Mouse (Mus musculus) spleen, adult 2 months (tissue): ENCODE data around the gene Vmn2r13. TPM values are rescaled to one million over a fixed set of nuclear protein-coding genes. Genes with fewer than 3 reads are reported as not detected.
"Not testable (repeated sequence)": the region's sequence is repeated elsewhere in the genome, so short reads cannot be mapped to it uniquely, and the experiment has no call there.

Source experiments
- DNase-seq, 2 experiments: peaks; one replicate each; pipeline versions ENCODE4 v3.0.0 to v3.0.0-alpha.2; 2012 to 2021; ENCODE audit warnings: low spot score in 2 of 2, low read depth in 1 of 2
- H3K27ac ChIP-seq: fragments of 200-500 bp; 2 replicates; pipeline ENCODE4 v1.5.1; 2012; ENCODE audit warnings: low read length, inconsistent platforms; ENCODE audit not compliant: insufficient read depth
- H3K27me3 ChIP-seq: fragments of 200-500 bp; 2 replicates; pipeline ENCODE4 v1.6.1; 2012; ENCODE audit warnings: mild to moderate bottlenecking, moderate library complexity, low read length, inconsistent platforms; ENCODE audit not compliant: control insufficient read depth, insufficient read depth
- H3K36me3 ChIP-seq: fragments of 200-500 bp; 2 replicates; pipeline ENCODE4 v1.6.1; 2012; ENCODE audit warnings: mild to moderate bottlenecking, low read length, inconsistent platforms; ENCODE audit not compliant: control insufficient read depth, insufficient read depth
- H3K4me1 ChIP-seq: fragments of 200-500 bp; 2 replicates; pipeline ENCODE4 v1.6.1; 2011; ENCODE audit warnings: inconsistent platforms; ENCODE audit not compliant: control insufficient read depth, insufficient read depth, insufficient read length
- H3K4me3 ChIP-seq: fragments of 200-500 bp; 2 replicates; pipeline ENCODE4 v1.5.1; 2011; ENCODE audit warnings: mild to moderate bottlenecking, inconsistent platforms; ENCODE audit not compliant: insufficient read depth, insufficient read length; ENCODE audit errors: extremely low read depth
- CTCF ChIP-seq: fragments of 200-500 bp; IDR thresholded peaks from 2 replicates; pipeline ENCODE4 v1.5.1; 2011; ENCODE audit warnings: mild to moderate bottlenecking, inconsistent platforms; ENCODE audit not compliant: insufficient read depth, insufficient read length, insufficient replicate concordance; ENCODE audit errors: extremely low read depth
- POLR2A ChIP-seq: fragments of 200-500 bp; IDR thresholded peaks from 2 replicates; pipeline ENCODE4 v1.6.1; 2011; ENCODE audit warnings: low read depth, low read length, inconsistent platforms
- WGBS: fragments of 180-500 bp; shearing (Covaris S2); methylation state at CpG from one replicate; pipeline ENCODE4 v1.1.7; 2018; 5-methylcytosine and 5-hydroxymethylcytosine counted together
- polyA plus RNA-seq: library from polyadenylated mRNA; depleted of rRNA; stranded (reverse); fragments of >200 nt; gene quantifications from 2 replicates; pipeline ENCODE4 v1.2.3, GENCODE M21; 2012; rRNA removed

Vmn2r13 gene
- not detected in 2 replicates for polyA plus RNA-seq

DNA sequence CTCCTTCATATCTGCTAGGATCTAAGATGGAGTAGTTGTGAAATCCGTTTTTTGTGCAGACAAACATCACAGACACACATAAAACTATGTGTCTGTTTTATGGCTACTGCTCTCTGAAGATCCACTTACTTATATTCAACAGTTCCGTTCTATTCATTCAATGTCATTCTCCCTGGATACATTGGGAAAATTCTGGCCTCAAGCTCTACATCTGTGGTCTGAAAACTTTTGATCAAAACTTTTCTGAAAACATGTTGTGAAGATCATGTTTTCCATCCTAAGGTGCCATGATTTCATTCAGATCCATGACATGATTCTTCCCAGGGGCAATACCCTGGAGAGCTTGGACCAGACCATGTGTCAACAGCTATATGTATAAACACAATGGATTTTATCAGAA lies at the start of gene Vmn2r13:
Gene Vmn2r13 (minus strand): TSS at position 101 of the 400 bp plus-strand sequence.
- not testable (repeated sequence) for H3K27me3 ChIP-seq, H3K36me3 ChIP-seq, H3K4me3 ChIP-seq, DNase-seq, H3K4me1 ChIP-seq, H3K27ac ChIP-seq
- WGBS: 56% methylated on average over 2 of the region's 2 CpGs

GRCm38 (mm10) chr5:109224608-109225007 lies 32.6 kb upstream of the Vmn2r13 start, which contains the start of gene Vmn2r14:
Gene Vmn2r14, minus strand, starts transcription at chr5:109224708.
- H3K4me3 ChIP-seq: no peak within 1 kb of the TSS
- no peaks in the 10 kb centered on the region for H3K36me3 ChIP-seq
- no peaks in the 10 kb centered on the region for H3K27me3 ChIP-seq
- TF ChIP-seq CTCF: no peak
- TF ChIP-seq POLR2A: no peak
- no peak within 1 kb of the TSS for H3K27ac ChIP-seq
- WGBS: 70% methylated on average over 3 of the region's 3 CpGs
- DNase-seq: no peak
- H3K4me1 ChIP-seq: no peaks in the 10 kb centered on the region

GRCm38 (mm10) chr5:109166851-109167250 lies 25.1 kb downstream of the Vmn2r13 start:
- not testable (repeated sequence) for H3K4me3 ChIP-seq, H3K36me3 ChIP-seq, H3K27me3 ChIP-seq, H3K27ac ChIP-seq, H3K4me1 ChIP-seq, DNase-seq
- WGBS: 85% methylated on average over 4 of the region's 4 CpGs

DNA sequence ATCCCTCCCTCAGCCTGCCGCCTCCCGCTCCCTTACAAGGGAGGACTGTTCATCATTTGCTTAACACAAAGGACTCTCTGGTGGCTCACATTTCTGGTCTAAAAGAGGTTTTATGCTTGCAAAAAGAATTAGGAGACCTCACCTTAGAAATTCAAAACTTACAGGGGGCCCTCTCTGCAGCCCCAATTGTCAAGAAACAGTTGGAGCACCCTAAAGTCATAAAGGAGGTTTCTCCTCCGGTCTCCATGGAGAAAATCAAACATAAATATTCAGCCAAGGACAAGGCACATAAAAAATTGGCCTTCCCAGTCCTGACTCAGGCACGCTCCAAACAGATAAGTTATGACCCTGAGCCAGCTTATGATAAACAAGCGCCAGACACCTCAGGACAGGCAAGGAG lies 31.9 kb downstream of the Vmn2r13 start:
- TF ChIP-seq POLR2A (no peak), CTCF (no peak)
- Histone ChIP-seq H3K4me3 (no peak overlapping the region), H3K27me3 (no peaks in the 10 kb centered on the region), H3K36me3 (no peaks in the 10 kb centered on the region), H3K27ac (no peak overlapping the region), H3K4me1 (no peaks in the 10 kb centered on the region)
- 87% methylated on average over 5 of the region's 5 CpGs for WGBS
- no peak for DNase-seq

DNA sequence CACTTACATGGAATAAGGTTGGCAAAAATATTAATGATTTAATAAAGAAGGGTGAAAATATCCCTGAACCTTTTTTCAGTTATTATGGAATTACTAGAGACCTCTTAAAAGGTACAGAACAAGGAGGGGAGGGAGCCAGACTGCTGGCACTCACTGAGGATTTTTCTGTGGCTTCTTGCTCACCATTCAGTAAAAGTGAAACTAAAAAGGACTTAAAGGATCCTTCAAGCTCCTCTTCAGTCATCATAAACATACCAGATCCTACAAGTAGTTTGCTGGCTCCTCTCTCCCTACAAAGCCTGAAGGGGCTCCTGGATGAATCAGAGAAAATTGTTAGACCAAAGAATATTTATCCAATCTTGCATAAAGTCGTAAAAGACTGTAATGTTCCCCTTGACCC lies 32.4 kb downstream of the Vmn2r13 start:
- H3K27ac ChIP-seq, H3K4me3 ChIP-seq, DNase-seq, H3K4me1 ChIP-seq, H3K36me3 ChIP-seq, H3K27me3 ChIP-seq: not testable (repeated sequence)
- 76% methylated on average over 1 of the region's 1 CpGs for WGBS

DNA sequence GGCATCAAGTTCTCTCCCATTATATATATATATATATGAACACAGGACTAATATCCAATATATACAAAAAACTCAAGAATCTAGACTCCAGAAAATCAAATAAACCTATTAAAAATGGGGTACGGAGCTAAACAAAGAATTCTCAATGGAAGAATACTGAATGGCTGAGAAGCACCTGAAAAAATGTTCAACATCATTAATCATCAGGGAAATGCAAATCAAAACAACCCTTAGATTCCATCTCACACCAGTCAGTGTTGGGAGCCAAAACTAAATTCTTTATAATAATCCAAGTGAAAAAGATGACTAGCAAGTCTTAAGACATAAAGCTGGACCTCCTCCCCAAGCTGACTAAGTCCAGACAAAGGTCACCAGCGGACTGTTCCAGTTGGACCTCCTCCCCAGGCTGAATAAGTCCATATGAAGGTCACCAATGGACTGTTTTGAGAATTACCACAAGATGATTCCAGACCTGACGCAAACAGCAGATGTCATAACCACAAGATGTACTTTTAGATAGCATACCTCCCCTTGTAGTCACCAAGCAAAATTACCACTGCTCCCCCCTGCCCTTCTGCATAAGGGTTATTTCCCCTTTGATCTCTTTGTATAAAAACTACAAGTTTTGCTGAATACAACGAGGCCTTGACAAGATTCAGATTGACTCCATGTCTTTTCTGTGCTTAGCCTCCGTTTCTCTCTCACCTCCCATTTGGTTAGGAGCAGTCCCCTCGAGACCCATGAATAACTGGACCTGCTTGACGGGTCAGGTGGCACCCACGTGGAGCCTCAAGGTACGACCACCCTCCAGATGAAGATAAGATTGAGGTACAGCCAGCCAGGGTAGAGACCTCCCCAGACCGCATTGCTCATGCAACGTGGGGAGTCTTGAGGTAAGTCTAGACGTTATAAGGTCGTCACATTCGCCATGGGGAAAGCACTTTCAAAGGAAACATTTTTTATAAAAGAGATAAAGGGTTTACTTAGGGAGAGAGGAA lies 33.2 kb downstream of the Vmn2r13 start:
- not testable (repeated sequence) for H3K4me1 ChIP-seq, DNase-seq, H3K27ac ChIP-seq, H3K36me3 ChIP-seq, H3K27me3 ChIP-seq, H3K4me3 ChIP-seq
- WGBS: 73% methylated on average over 14 of the region's 14 CpGs

- H3K27me3 ChIP-seq: no peaks in the 10 kb centered on the region
- H3K4me1 ChIP-seq: no peaks in the 10 kb centered on the region
- no peaks in the 10 kb centered on the region for H3K36me3 ChIP-seq
- no peak overlapping the region for H3K4me3 ChIP-seq
- 83% methylated on average over 2 of the region's 2 CpGs for WGBS
- DNase-seq: no peak
- TF ChIP-seq POLR2A (no peak), CTCF (no peak)
- no peak overlapping the region for H3K27ac ChIP-seq
Measured at GRCm38 (mm10) chr5:109139546-109139945, 52.5 kb downstream of the Vmn2r13 start.
